Mouse (Mus musculus) cerebellum, adult 11-12 months (tissue): ENCODE results near the gene Pak1.

ENCODE experiments used
- DNase-seq: peaks from one replicate; pipeline ENCODE4 v3.0.0; 2022

The Pak1 gene

GRCm38 (mm10) chr7:97850331-97850730 lies 62.0 kb downstream of the Pak1 start:
- no peak for DNase-seq

GRCm38 (mm10) chr7:97863512-97863911 lies 75.2 kb downstream of the Pak1 start:
- DNase-seq: no peak

GRCm38 (mm10) chr7:97864531-97864930 lies 76.2 kb downstream of the Pak1 start:
- DNase-seq: no peak

- peak; percentile 74 for DNase-seq
Measured at GRCm38 (mm10) chr7:97867866-97868265, 79.5 kb downstream of the Pak1 start.

- no peak for DNase-seq
Measured at GRCm38 (mm10) chr7:97868766-97869165, 80.4 kb downstream of the Pak1 start.

GRCm38 (mm10) chr7:97872396-97872795 lies 84.1 kb downstream of the Pak1 start:
- DNase-seq: no peak

- peak; percentile 58 for DNase-seq
Measured at GRCm38 (mm10) chr7:97873317-97873716, 85.0 kb downstream of the Pak1 start.

- no peak for DNase-seq
Measured at GRCm38 (mm10) chr7:97877846-97878538, 89.7 kb downstream of the Pak1 start.

- DNase-seq: no peak
Measured at GRCm38 (mm10) chr7:97911646-97912045, 123.3 kb downstream of the Pak1 start.

GRCm38 (mm10) chr7:97914833-97915516 lies 126.6 kb downstream of the Pak1 start:
- DNase-seq: peak; percentile 27

GRCm38 (mm10) chr7:97919742-97920141 lies 131.4 kb downstream of the Pak1 start, which contains the start of gene Gdpd4:
Gene Gdpd4 (plus strand): TSS chr7:97919955.
- no peak for DNase-seq

- no peak for DNase-seq
Measured at GRCm38 (mm10) chr7:97925819-97926218, 137.5 kb downstream of the Pak1 start.

GRCm38 (mm10) chr7:97926978-97927377 lies 138.6 kb downstream of the Pak1 start:
- DNase-seq: no peak

- DNase-seq: no peak
Measured at GRCm38 (mm10) chr7:97944485-97944884, 156.1 kb downstream of the Pak1 start.
